Mouse (Mus musculus) lung, postnatal 25 days (tissue): ENCODE data around the gene Mthfd1l.

Experiments
- DNase-seq: peaks from one replicate; pipeline ENCODE4 v3.0.0; 2022; ENCODE audit warnings: low spot score

The Mthfd1l gene

GRCm38 (mm10) chr10:4084907-4085306, 112.0 kb downstream of the Mthfd1l start:
- no peak for DNase-seq

GRCm38 (mm10) chr10:4085363-4086141, 112.6 kb downstream of the Mthfd1l start:
- no peak for DNase-seq

GRCm38 (mm10) chr10:4087563-4087962, 114.6 kb downstream of the Mthfd1l start:
- DNase-seq = no peak

- DNase-seq = no peak
These were observed 116.0 kb downstream of the Mthfd1l start for GRCm38 (mm10) chr10:4088744-4089414.

GRCm38 (mm10) chr10:4089885-4090284, 117.0 kb downstream of the Mthfd1l start:
- DNase-seq = no peak

GRCm38 (mm10) chr10:4092990-4093389, 120.1 kb downstream of the Mthfd1l start:
- no peak for DNase-seq

GRCm38 (mm10) chr10:4094093-4094817, 121.3 kb downstream of the Mthfd1l start:
- DNase-seq = no peak

GRCm38 (mm10) chr10:4096151-4096550, 123.2 kb downstream of the Mthfd1l start:
- DNase-seq = no peak

GRCm38 (mm10) chr10:4100007-4100406, 127.1 kb downstream of the Mthfd1l start:
- no peak for DNase-seq

GRCm38 (mm10) chr10:4105676-4106528, 133.0 kb downstream of the Mthfd1l start:
- DNase-seq = peak; percentile 28

GRCm38 (mm10) chr10:4107661-4108338, 134.9 kb downstream of the Mthfd1l start:
- DNase-seq = peak; percentile 80

- no peak for DNase-seq
These were observed 135.5 kb downstream of the Mthfd1l start for GRCm38 (mm10) chr10:4108462-4108861.

- DNase-seq = peak; percentile 31
These were observed 138.3 kb downstream of the Mthfd1l start for GRCm38 (mm10) chr10:4111095-4111794.

- DNase-seq = peak; percentile 42
These were observed 138.8 kb downstream of the Mthfd1l start for GRCm38 (mm10) chr10:4111795-4112139.

GRCm38 (mm10) chr10:4112611-4113327, 139.9 kb downstream of the Mthfd1l start:
- DNase-seq = peak; percentile 48

GRCm38 (mm10) chr10:4113328-4113658, 140.4 kb downstream of the Mthfd1l start:
- no peak for DNase-seq

GRCm38 (mm10) chr10:4116653-4117052, 143.7 kb downstream of the Mthfd1l start:
- no peak for DNase-seq

GRCm38 (mm10) chr10:4117091-4117490, 144.2 kb downstream of the Mthfd1l start:
- no peak for DNase-seq

GRCm38 (mm10) chr10:4119287-4119686, 146.4 kb downstream of the Mthfd1l start:
- no peak for DNase-seq

- peak; percentile 85 for DNase-seq
These were observed 147.8 kb downstream of the Mthfd1l start for GRCm38 (mm10) chr10:4120708-4121107.
